Mouse (Mus musculus) midbrain, embryonic 11.5 days (tissue): ENCODE measurements around the gene Rmi2. TPM values are rescaled to one million over a fixed set of nuclear protein-coding genes. Genes with fewer than 3 reads are reported as not detected.
"Not testable (repeated sequence)": the region's sequence is repeated elsewhere in the genome, so short reads cannot be mapped to it uniquely, and the experiment has no call there.

Experiments
- ATAC-seq: fragments of 200-750 bp; cut with Nextera tagmentation; 2 replicates; pipeline ENCODE4 v1.8.0; 2017; ENCODE audit warnings: moderate TSS enrichment, moderate library complexity; ENCODE audit not compliant: low FRiP score
- DNase-seq: peaks from one replicate; pipeline ENCODE4 v3.0.0; 2015; ENCODE audit warnings: low spot score; ENCODE audit errors: missing footprints
- H3K27ac ChIP-seq: fragments of 300-500 bp; sonication (generic); 2 replicates; pipeline ENCODE4 v1.5.1; 2014; ENCODE audit warnings: low read depth, low read length
- H3K27me3 ChIP-seq: fragments of 300-500 bp; sonication (generic); 2 replicates; pipeline ENCODE4 v1.6.1; 2014; ENCODE audit warnings: mild to moderate bottlenecking, low read length, moderate library complexity, mixed read lengths; ENCODE audit not compliant: control insufficient read depth, insufficient read depth
- H3K36me3 ChIP-seq: fragments of 300-500 bp; sonication (generic); 2 replicates; pipeline ENCODE4 v1.6.1; 2014; ENCODE audit warnings: mild to moderate bottlenecking, low read length, moderate library complexity, mixed read lengths; ENCODE audit not compliant: control insufficient read depth, insufficient read depth
- H3K4me1 ChIP-seq: fragments of 300-500 bp; sonication (generic); 2 replicates; pipeline ENCODE4 v1.6.1; 2014; ENCODE audit warnings: low read length; ENCODE audit not compliant: control insufficient read depth, insufficient read depth
- H3K4me2 ChIP-seq: fragments of 300-500 bp; sonication (generic); 2 replicates; pipeline ENCODE4 v1.6.1; 2014; ENCODE audit warnings: mild to moderate bottlenecking, moderate library complexity
- H3K4me3 ChIP-seq: fragments of 300-500 bp; sonication (generic); 2 replicates; pipeline ENCODE4 v1.5.1; 2014; ENCODE audit warnings: low read depth, low read length
- H3K9ac ChIP-seq: fragments of 300-500 bp; sonication (generic); 2 replicates; pipeline ENCODE4 v1.6.1; 2014; ENCODE audit warnings: low read length
- H3K9me3 ChIP-seq: fragments of 300-500 bp; sonication (generic); 2 replicates; pipeline ENCODE4 v1.6.1; 2016; ENCODE audit warnings: low read length; ENCODE audit not compliant: control insufficient read depth
- WGBS: fragments of 180-500 bp; shearing (Covaris S2); extraction: QIAGEN DNeasy Blood & Tissue Kit; methylation state at CpG from one replicate; pipeline ENCODE4 v1.1.7; 2014; 5-methylcytosine and 5-hydroxymethylcytosine counted together
- polyA plus RNA-seq: library from polyadenylated mRNA; unstranded; fragments of >200 nt; fragmentation: Nextera tagmentation; extraction: Ambion mirVana; gene quantifications from 2 replicates; pipeline ENCODE4 v1.2.1, GENCODE M21; 2014

The Rmi2 gene
- polyA plus RNA-seq, 1 experiment from 2014 or later = 2.9 TPM

- H3K36me3 ChIP-seq = no peaks in the 10 kb centered on the region
- H3K27ac ChIP-seq = no peak overlapping the region
- H3K27me3 ChIP-seq = no peaks in the 10 kb centered on the region
- H3K9me3 ChIP-seq = no peaks in the 10 kb centered on the region
- H3K4me1 ChIP-seq = no peaks in the 10 kb centered on the region
- no peak overlapping the region for H3K4me2 ChIP-seq
- DNase-seq (no peak), ATAC-seq (no peak)
- H3K4me3 ChIP-seq = no peak overlapping the region
- H3K9ac ChIP-seq = no peak overlapping the region
- 75% methylated on average over 12 of the region's 12 CpGs for WGBS
Observed at GRCm38 (mm10) chr16:10849965-10850861, 15.4 kb downstream of the Rmi2 start.

GRCm38 (mm10) chr16:10850905-10851304 is 16.0 kb downstream of the Rmi2 start:
- Histone ChIP-seq H3K4me2 (no peak overlapping the region), H3K4me1 (no peaks in the 10 kb centered on the region), H3K4me3 (no peak overlapping the region), H3K27me3 (no peaks in the 10 kb centered on the region), H3K9ac (no peak overlapping the region), H3K27ac (no peak overlapping the region), H3K36me3 (no peaks in the 10 kb centered on the region), H3K9me3 (no peaks in the 10 kb centered on the region)
- ATAC-seq (no peak), DNase-seq (no peak)
- WGBS = 44% methylated on average over 4 of the region's 4 CpGs

GRCm38 (mm10) chr16:10852216-10852615 is 17.4 kb downstream of the Rmi2 start:
- H3K9me3 ChIP-seq, H3K4me2 ChIP-seq, H3K4me3 ChIP-seq, H3K27ac ChIP-seq, H3K9ac ChIP-seq, DNase-seq, ATAC-seq, H3K27me3 ChIP-seq, H3K4me1 ChIP-seq, H3K36me3 ChIP-seq: not testable (repeated sequence)
- 93% methylated on average over 10 of the region's 10 CpGs for WGBS

GRCm38 (mm10) chr16:10859726-10860245 is 24.9 kb downstream of the Rmi2 start:
- no peak for ATAC-seq
- H3K27ac ChIP-seq = no peak overlapping the region
- H3K36me3 ChIP-seq = no peaks in the 10 kb centered on the region
- H3K27me3 ChIP-seq = no peaks in the 10 kb centered on the region
- H3K4me1 ChIP-seq = no peaks in the 10 kb centered on the region
- no peak overlapping the region for H3K4me2 ChIP-seq
- H3K9me3 ChIP-seq = no peaks in the 10 kb centered on the region
- H3K9ac ChIP-seq = no peak overlapping the region
- DNase-seq = no peak
- H3K4me3 ChIP-seq = no peak overlapping the region
- WGBS = 95% methylated on average over 7 of the region's 7 CpGs

- DNase-seq (no peak), ATAC-seq (no peak)
- Histone ChIP-seq H3K9ac (no peak overlapping the region; the same call in 1 of the 2 replicates), H3K9me3 (no peaks in the 10 kb centered on the region), H3K27ac (no peak overlapping the region), H3K27me3 (no peaks in the 10 kb centered on the region), H3K4me1 (no peaks in the 10 kb centered on the region), H3K4me3 (no peak overlapping the region), H3K4me2 (no peak overlapping the region), H3K36me3 (no peaks in the 10 kb centered on the region)
- WGBS = 87% methylated on average over 3 of the region's 3 CpGs
Observed at GRCm38 (mm10) chr16:10861408-10861807, 26.5 kb downstream of the Rmi2 start.

GRCm38 (mm10) chr16:10864833-10865591 is 30.2 kb downstream of the Rmi2 start:
- DNase-seq = no peak

GRCm38 (mm10) chr16:10865592-10865987 is 30.7 kb downstream of the Rmi2 start:
- Histone ChIP-seq H3K9ac (no peak overlapping the region), H3K4me1 (no peaks in the 10 kb centered on the region), H3K4me3 (no peak overlapping the region), H3K27ac (no peak overlapping the region), H3K27me3 (no peaks in the 10 kb centered on the region), H3K9me3 (no peaks in the 10 kb centered on the region), H3K36me3 (no peaks in the 10 kb centered on the region), H3K4me2 (no peak overlapping the region)
- ATAC-seq (no peak), DNase-seq (no peak)

More at GRCm38 (mm10) chr16:10864833-10865591, 30.2 kb downstream of the Rmi2 start:
- Histone ChIP-seq H3K4me3 (no peak overlapping the region), H3K27me3 (no peaks in the 10 kb centered on the region), H3K36me3 (no peaks in the 10 kb centered on the region), H3K9ac (no peak overlapping the region), H3K9me3 (no peaks in the 10 kb centered on the region), H3K4me2 (no peak overlapping the region), H3K27ac (no peak overlapping the region), H3K4me1 (no peaks in the 10 kb centered on the region)
- ATAC-seq = no peak
- 90% methylated on average over 6 of the region's 6 CpGs for WGBS

- H3K4me1 ChIP-seq = no peaks in the 10 kb centered on the region
- DNase-seq (no peak), ATAC-seq (no peak)
- no peak overlapping the region for H3K9ac ChIP-seq
- H3K4me3 ChIP-seq = no peak overlapping the region
- no peak overlapping the region for H3K27ac ChIP-seq
- no peak overlapping the region for H3K4me2 ChIP-seq
- no peaks in the 10 kb centered on the region for H3K27me3 ChIP-seq
- no peaks in the 10 kb centered on the region for H3K36me3 ChIP-seq
- H3K9me3 ChIP-seq = no peaks in the 10 kb centered on the region
- 85% methylated on average over 8 of the region's 8 CpGs for WGBS
Observed at GRCm38 (mm10) chr16:10866841-10867240, 32.0 kb downstream of the Rmi2 start.

- ATAC-seq (no peak), DNase-seq (no peak)
- no peaks in the 10 kb centered on the region for H3K4me1 ChIP-seq
- H3K4me3 ChIP-seq = no peak overlapping the region
- no peaks in the 10 kb centered on the region for H3K9me3 ChIP-seq
- no peak overlapping the region for H3K27ac ChIP-seq
- no peaks in the 10 kb centered on the region for H3K27me3 ChIP-seq
- H3K9ac ChIP-seq = no peak overlapping the region
- no peak overlapping the region for H3K4me2 ChIP-seq
- H3K36me3 ChIP-seq = no peaks in the 10 kb centered on the region
- 91% methylated on average over 2 of the region's 2 CpGs for WGBS
Observed at GRCm38 (mm10) chr16:10867501-10867900, 32.6 kb downstream of the Rmi2 start.
